Mouse (Mus musculus): Measurements from ENCODE around the gene Unk. TPM values are rescaled to one million over a fixed set of nuclear protein-coding genes. Genes with fewer than 3 reads are reported as not detected.

Gene Unk
- total RNA-seq, 2 experiments from 2014 or later: 8.0 to 8.4 TPM

DNA sequence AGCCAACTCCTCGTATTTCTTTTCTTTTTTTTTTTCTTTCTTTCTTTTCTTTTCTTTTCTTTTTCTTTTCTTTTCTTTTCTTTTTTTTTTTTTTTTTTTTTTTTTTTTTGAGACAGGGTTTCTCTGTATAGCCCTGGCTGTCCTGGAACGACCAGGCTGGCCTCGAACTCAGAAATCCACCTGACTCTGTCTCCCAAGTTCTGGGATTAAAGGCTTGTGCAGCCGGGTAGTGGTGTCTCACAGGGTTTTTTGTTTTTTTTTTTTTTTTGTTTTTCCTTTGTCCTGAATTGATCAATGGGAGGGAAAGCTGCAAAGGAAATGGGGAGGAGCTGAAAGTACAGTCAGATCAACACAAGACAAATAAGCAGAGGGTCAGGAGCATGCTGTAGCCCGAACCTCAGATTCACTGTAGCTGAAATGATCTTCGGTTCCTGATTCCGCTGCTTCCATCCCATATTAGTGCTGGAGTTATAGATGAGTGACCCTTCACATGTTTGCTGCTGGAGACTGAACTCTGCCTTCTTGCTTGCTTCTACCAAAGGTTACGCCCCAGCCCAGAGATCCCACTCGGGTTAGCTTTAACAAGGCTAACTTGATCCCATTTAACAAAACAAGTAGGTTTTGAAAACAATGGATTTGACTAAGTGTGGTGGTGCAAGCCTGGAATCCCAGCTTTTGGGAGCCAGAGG is 1.8 kb upstream of the Unk start:
- DNase-seq: no peak
- intact Hi-C loops (cut with DNase I): no loop called here

DNA sequence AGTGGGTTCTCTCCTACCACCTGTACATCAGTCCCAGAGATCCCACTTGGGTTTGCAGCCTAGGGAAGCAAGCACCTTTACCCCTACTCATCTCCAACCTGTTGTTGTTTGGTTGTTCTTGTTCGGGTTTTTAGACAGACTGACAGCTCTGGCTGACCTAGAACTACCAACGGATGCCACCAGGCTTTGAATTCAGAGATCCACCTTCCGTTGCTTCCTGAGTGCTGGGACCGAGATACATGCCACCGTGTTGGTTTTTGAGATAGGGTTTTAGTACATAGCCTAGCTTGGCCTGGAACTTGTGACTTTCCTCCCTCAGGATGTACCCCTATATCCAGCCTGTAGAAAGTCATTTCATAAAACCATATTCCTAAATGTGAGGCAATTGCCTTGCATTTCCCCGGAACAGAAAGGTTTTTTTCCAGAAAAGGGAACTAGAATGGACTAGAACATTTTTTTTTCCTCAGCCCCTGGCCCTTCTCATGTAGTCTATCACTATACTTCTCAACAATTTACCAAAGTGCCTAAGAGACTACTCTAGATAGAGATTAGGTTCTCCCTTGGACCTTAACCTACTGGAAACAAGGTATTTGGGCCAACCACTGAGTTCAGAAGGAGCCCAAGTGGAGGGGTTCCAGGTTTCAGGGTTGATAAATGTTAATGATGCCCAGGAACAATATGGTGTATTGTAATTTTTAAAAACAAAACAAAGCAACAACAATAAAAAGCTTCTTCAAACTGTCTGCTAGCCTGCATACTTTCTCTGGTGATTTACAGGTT is 846 bp upstream of the Unk start:
- DNase-seq: no peak
- intact Hi-C loops (cut with DNase I): no loop called here

DNA sequence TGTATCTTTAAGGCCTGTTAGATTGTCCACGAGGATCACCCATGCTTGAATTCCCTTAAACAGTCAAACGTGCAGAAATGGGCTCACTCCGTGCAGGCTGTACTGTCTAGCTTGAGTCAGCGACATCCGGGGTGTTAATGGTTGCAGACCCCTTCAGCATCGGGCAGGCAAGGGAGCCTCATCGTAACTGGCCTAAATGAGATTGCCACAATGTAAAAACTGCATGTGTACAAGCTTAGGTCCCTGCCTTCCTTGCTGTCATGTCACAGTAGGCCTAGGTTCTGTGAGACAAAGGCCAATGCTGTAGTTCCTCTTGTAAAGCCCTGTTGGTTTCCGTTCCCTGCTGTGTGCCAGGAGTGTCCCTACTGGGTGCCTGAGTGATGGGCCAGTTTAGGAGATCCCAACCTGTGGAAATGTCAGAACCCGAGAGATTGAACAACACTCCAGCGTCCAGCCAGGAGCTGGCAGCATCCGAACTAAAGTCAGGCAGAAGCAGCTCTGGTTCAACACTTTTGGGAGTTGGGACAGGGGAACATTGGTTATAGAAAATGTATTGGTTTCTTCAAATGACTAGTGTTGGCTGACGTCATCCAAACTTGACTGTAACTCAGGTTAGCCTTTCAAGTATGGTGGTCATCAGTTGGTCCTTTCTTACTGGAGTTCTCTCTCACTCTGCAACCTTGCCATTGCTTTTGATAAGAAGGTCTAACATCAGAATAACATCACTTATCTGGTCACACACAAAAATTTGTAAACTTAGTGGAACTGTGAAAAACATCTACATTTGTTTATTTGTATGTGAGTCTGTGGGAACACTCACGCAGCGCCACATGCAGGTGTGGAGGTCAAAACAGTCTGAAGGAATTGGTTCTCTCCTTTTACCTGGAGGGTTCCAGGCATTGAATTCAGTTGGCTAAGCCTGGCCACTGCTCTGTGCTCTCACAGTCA is 1.1 kb downstream of the Unk start:
- no peak for DNase-seq
- intact Hi-C loops (cut with DNase I): loop anchor here (1.0 to 2.0 kb wide), 2 partner anchors 55 to 100 kb away; partner anchors contain the start of genes Trim65 and Wbp2

DNA sequence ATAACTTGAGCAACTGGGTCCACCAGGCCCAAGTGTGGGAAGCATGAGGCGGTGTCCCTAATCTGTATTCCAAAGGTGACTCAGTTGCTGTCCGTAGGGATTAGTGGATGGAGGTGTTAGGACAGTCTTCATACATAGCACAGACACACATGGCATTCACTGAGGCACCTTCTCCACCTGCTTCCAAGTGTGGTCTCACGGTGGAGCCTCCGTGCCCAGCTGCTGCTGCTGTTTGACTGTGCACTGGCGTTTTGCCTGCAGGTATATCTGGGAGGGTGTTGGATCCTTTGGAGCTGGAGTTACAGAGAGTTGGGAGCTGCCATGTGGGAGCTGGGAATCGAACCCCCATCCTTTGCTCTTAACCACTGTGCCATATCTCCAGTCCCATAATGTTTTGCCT is 4.5 kb downstream of the Unk start:
- intact Hi-C loops (cut with DNase I): no loop called here
- DNase-seq: no peak

DNA sequence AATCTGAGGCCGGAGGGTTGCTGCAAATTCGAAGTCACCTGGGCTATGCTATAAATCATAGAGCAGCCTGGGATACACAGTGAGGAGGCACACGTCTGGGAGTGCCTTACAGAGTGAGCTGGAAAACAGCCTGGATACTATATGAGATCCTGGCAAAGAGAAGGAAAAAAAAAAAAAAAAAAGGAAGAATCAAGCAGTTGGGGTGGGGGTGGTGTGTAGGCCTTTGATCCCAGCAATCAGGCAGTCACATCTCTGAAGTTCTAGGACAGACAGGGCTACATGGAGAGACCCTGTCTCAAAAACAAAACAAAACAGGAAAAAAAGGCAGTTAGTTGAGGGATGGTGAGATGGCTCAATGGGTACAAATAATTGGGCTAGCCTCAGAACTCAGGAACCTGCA is 6.5 kb downstream of the Unk start:
- no peak for DNase-seq
- intact Hi-C loops (cut with DNase I): no loop called here

DNA sequence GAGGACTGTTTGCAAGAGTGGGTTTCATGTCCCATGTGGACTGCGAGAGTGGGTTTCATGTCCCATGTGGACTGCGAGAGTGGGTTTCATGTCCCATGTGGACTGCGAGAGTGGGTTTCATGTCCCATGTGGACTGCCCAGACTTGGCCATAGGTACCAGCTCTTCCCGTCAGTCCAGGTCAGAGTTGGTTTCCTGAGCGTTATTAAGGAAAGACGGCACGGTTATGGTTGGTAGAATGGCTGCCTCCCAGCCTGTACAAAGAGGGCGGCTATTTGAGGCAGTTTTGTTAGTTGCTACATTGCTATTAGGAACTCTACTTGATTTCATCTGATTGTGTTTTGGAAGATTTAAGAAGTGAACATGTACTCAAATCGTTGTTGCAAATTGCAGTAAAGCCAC is 7.7 kb downstream of the Unk start:
- intact Hi-C loops (cut with DNase I): no loop called here
- DNase-seq: no peak

DNA sequence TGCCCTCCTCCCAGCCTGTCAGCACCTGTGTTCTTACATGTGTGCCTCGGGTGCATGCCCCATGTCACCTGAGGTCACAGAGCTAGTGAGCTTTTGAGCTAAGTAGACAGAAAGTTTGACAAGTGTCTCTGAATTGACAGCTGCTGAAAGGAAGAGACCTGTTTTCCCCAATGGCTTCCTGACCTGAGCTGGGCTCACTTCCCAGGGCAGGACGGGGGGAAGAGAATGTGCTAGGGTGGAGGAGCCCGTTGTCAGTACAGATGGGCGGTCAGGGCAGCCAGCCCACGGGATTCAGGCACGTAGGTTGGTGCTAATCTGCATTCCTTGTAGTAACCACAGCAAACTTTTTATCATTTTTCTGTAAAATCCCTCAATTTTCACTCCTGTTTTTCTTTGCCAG is 10.5 kb downstream of the Unk start:
- intact Hi-C loops (cut with DNase I): no loop called here
- DNase-seq: peak in 1 of 2 experiments; percentile 19

DNA sequence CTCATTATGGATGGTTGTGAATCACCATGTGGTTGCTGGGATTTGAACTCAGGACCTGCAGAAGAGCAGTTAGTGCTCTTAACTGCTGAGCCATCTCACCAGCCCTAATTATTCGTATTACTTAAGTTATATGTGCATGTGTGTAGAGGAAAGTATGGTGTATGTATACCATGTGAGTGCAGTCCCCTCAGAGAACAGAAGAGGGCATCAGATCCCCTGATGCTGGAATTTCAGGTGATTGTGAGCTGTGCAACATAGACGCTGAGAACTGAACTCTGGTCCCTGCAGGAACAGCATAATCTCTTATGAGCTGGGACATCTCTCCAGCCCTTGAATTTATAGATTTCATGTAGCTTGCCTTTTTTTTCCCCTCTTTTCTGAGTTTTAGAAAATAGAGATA is 11.7 kb downstream of the Unk start:
- intact Hi-C loops (cut with DNase I): no loop called here
- no peak for DNase-seq

DNA sequence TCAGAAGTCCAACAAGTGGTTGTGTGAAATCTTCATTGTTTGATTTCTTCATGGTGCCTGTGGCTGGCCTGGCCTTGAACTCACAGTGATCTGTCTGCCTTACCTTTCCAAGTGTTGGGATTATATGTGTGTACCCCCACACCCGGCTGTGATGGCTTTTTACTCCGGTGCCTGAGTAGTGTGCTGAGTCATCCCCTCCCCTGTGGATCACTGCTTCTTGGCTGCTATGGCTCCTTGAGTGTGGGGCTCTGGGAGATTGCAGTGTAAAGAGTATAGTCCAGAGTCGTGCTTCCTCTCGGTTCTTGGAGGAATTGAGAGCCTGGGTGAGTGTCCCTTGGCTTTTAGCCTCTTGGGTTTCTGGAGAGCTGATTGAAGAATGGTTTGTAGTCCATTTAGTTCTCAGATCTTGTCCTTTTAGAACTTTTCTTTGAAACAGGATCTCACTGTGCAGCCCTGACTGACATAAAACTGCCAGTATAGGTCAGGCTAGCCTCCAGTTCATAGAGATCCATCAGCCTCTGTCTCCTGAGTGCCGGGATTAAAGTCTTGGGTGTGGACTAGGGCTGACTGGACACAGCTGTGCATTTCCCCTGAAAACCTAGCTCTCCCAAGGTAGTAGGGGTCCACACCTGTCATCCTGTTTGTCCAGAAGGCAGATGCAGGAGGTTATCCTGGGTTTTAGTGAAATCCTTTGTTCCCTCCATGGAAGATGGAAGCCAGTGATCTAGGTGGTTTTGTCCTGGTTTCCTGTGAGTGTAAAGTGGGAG is 12.4 kb downstream of the Unk start:
- intact Hi-C loops (cut with DNase I): no loop called here
- DNase-seq: no peak

DNA sequence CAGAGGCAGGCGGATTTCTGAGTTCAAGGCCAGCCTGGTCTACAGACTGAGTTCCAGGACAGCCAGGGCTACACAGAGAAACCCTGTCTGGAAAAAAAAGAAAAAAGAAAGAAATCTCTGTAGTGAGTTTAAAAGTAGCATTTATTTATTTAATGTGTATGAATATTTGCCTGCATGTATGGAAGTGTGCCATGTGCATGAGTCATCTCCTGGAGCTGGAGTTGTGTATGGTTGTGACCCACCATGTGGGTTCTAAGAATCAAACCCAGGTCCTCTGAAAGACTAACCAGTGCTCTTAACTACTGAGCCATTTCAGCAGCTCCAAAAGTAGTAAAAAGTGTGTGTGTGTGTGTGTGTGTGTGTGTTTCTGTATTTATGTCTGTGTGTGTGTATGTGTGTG is 13.2 kb downstream of the Unk start:
- intact Hi-C loops (cut with DNase I): no loop called here
- no peak for DNase-seq

DNA sequence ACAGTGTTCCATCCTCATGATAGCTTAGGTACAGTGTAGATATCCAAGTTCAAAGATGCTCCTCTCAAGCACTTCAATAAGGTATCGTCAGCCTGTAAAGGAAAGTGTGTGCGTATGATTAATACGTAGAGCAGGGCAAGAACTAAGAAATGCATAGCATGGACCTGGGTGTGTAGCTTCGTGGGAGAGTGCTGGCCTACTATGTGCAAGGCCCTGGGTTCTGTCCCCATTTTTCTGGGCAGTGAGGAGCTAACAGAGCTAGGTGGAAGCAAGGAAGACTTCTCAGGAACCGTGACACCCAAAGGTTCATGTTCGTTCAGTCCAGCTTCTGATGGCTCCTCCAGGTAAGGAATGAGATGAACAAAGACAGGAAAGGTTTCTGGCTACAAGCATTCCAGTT is 15.1 kb downstream of the Unk start:
- intact Hi-C loops (cut with DNase I): no loop called here
- DNase-seq: no peak

DNA sequence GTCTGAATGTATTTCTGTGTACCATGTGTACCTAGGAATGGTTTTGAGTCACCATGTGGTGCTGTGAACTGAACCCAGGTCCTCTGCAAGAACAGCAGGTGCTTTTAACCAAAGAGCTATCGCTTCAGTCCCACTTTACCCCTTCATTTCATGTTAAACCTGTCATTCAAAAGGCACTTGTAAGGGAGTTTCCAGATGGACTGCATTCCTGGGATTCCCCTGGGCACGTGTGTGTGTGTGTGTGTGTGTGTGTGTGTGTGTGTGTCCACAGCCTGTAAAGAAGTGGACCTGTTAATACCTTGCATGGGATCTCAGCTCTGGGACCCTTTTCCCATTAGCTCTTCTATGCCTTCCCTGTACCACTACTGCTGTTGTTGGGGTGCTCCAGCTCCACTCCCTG is 19.5 kb downstream of the Unk start:
- intact Hi-C loops (cut with DNase I): no loop called here

DNA sequence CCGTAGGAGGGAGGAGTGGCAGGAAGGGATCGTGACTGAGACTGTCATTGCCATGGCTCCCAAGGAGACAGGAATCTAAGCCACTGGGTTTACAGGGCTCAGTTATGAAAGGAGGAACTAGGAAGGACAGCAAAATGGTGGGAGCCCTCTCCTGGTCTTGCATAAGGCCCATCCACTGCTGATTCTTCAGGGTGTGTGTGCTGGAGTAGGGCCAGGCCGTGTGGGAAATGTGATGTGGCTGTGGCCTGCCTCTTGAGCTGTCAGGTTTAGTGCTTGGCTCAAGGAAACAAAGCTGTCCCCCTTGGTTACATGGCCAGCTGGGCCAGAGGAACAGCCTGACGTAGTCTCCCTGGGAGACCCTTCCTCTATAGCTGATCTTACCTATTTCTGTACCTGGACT is 20.1 kb downstream of the Unk start:
- no peak for DNase-seq
- intact Hi-C loops (cut with DNase I): no loop called here

More for the DNA sequence above, 19.5 kb downstream of the Unk start:
- no peak for DNase-seq

DNA sequence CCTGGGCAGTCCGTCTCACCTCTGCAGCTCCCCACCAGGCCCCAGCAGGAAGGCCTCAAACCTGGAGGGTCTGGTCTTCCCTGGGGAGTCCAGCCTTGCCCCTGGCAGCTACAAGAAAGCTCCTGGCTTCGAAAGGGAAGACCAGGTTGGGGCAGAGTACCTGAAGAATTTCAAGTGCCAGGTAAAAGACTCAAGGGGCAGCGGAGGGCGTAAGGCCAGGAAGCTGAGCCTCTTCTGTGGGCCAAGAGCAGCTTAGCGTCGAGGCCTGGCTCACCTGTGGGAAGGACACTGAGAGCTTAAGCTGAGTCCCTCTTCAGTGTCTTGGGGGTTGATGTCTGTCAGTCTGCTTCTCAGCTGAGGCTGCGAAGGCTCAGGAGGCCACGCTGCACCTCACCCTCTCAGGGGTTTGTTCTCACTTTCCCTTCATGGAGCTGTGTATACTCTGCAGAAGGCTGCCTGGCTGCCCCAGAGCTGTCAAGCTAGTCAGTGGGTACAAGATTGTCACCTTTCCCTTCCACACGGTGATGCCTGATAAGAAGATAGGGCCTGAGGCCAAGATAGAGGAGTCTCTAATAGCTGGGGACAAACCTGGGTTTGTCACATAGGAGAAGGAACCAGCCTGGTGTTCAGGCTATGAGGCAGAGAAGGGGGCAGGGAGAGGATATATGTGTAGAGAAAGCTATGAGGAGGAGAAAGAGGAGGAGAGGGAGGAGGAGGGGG is 23.5 kb downstream of the Unk start:
- intact Hi-C loops (cut with DNase I): no loop called here
- no peak for DNase-seq

DNA sequence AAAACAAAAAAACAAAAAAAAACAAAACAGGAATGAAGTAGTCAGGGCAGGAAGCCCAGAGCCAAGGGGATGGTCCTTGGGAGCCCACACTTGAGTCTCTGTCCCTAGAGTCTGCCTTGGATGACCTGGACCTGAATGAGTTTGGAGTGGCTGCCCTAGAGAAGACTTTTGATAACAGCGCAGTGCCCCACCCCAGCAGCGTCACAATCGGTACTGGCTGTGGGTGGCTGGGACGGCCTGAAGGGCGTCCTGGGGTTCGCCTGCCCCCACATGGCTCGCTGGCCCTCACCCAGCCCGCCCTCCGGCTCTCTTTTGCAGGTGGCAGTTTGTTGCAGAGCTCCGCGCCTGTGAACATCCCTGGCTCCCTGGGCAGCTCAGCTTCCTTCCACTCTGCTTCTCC is 25.8 kb downstream of the Unk start:
- DNase-seq: no peak
- intact Hi-C loops (cut with DNase I): no loop called here

DNA sequence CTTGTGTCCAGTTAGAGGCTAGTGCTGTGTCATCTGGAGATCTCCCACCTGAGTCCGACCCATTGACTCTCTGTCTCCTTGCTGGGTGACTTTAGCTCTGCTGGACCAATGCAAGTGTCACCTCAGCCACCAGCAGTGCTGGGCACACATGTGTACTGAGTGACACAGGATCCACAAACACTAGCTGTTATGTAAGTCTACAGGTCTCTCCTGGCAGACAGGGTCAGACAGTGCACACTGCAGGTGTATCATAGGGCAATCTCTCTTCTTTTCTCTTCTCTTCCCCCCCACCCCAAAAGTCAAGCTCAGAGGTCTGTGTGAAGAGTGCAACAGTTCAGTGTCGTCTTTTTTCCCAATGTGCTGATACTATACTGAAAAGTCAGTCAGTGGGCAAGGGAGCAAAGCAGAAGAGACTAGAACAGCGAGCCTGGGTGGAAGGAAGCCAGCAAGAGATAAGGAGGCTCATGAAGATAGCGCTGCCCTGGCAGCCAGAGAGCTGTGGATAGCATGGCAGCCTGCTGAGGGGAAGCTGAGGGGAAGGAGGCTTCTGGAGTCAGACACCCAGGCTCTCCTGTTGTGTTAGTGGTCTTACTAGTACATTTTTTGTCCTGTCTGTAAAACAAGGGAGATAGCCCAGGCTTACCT is 27.2 kb downstream of the Unk start:
- intact Hi-C loops (cut with DNase I): no loop called here
- DNase-seq: no peak

DNA sequence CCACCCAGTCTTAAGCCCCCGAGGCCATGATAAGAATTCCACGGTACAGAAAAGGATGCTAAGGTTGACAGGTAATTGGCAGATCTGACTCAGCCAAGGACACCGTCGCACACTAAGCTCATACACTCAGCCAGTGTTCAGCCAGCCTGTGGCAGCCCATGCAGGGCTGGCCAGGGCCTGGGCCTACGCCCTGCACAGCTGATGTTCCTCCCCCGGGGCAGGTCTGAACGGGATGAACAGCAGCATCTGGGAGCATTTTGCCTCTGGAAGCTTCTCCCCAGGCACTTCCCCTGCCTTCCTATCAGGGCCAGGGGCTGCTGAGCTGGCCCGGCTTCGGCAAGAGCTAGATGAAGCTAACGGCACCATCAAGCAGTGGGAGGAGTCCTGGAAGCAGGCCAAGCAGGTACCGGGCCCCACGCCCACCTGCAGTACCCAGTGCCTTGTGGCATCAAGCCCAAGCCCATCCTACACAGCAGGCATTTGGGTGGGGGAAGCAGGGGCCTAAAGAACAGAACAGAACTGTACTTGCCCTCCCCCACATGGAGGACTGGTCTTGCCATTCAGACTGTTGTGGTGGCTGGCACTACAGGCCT is 28.0 kb downstream of the Unk start:
- no peak for DNase-seq
- intact Hi-C loops (cut with DNase I): no loop called here

DNA sequence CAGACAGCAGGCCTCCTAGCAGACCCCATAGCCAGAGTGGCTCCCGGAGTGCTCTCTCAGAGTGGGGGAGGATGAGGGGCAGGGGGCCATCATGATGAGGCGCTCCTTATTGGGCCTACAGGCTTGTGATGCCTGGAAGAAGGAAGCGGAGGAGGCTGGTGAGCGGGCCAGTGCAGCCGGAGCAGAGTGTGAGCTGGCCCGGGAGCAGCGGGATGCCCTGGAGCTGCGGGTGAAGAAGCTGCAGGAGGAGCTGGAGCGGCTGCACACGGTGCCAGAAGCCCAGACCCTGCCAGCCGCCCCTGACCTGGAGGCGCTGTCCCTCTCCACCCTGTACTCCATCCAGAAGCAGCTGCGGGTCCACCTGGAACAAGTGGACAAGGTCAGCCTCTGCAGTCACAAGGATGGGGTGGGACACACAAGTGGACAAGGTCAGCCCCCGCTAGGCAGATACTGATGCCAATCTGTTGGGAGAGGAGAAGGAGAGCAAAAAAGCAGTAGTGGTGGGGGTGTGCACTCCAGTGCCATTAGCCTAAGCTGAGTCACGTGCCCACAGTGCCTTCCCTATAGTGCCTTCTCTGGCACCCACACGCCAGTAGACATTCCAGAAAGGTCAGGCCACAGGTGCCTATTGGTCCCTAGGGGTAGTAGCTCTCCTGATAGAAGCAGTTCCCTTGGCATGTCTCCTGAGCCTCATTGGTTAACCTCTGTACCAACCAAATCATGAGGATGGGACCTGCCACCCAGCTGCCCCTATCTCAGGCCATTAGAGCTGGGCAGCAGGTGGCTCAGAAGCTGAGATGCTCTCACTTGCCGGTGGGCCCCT is 29.0 kb downstream of the Unk start:
- DNase-seq: no peak
- intact Hi-C loops (cut with DNase I): no loop called here
